Mouse (Mus musculus): ENCODE data around the gene Ranbp10. TPM values are rescaled to one million over a fixed set of nuclear protein-coding genes. Genes with fewer than 3 reads are reported as not detected.

The Ranbp10 gene
- polyA plus RNA-seq, 1 experiment = 15.6 TPM

DNA sequence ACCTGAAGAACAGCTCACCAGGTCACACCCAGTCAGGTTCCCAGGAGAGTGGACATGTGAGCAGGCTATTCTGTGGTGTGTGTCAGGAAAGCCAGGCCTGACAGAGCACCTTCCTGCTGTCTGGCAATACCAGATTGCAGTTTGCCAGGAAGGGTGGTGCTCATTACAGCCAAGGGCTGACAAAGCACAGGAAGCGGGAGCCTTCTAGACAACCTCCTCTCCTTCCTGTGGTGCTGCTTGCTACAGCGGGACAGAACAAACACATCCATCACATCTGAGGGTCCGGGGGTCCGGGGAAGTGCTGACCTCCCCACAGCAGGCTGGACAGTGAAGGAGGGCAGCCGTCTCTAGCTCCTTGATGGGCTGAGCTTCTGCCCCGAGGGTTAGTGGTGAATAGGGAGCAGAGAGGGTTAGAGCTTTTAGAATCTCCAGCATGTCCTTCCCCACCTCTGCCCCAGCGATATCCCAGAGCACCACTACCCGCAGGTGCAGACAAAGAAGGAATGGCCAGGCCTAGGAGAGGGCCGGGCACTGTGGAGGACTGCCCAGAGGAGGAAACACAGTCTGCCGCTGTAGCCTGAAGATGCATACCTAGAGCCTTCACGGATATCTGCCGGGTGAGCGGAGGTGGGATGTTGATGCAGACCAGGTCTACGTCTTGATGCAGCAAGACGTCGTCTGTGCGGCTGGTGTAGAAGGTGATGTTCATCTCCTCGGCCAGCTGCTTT lies 99.6 kb downstream of the Ranbp10 start:
- no peak overlapping the region for H3K4me3 ChIP-seq
- no peak for TF ChIP-seq TCF3 (IDR thresholded peaks at IDR 0.05; ENCODE audit: insufficient read length, low read depth)
- TF ChIP-seq POLR2AphosphoS2 (IDR thresholded peaks at IDR 0.05; ENCODE audit: insufficient read length, low read depth) = no peak
- TF ChIP-seq E2F4 (IDR thresholded peaks at IDR 0.05; ENCODE audit: insufficient read depth) = no peak
- no peak for TF ChIP-seq CEBPB (IDR thresholded peaks at IDR 0.05; ENCODE audit: insufficient read depth, poor library complexity, severe bottlenecking)
- TF ChIP-seq USF1 (IDR thresholded peaks at IDR 0.05; ENCODE audit: low read depth) = no peak
- TF ChIP-seq REST (IDR thresholded peaks at IDR 0.05; ENCODE audit: insufficient read depth, insufficient read length) = no peak
- no peak for TF ChIP-seq MAX (IDR thresholded peaks at IDR 0.05; ENCODE audit: low read depth)
- no peak for TF ChIP-seq MYOD1 (IDR thresholded peaks at IDR 0.05; ENCODE audit: control insufficient read depth in 1 of 3, insufficient read length in 2 of 3, low read depth in 2 of 3)
- no peak for TF ChIP-seq MYOG (IDR thresholded peaks at IDR 0.05; ENCODE audit: control insufficient read depth in 1 of 3, insufficient read depth in 1 of 3, insufficient read length in 2 of 3, low read depth in 2 of 3)
- TF ChIP-seq SRF (IDR thresholded peaks at IDR 0.05; ENCODE audit: control insufficient read depth, insufficient read length, low read depth) = no peak
- TF ChIP-seq TCF12 (IDR thresholded peaks at IDR 0.05; ENCODE audit: insufficient read depth, poor library complexity, severe bottlenecking) = no peak
- TF ChIP-seq POLR2A (IDR thresholded peaks at IDR 0.05; ENCODE audit: insufficient read length, low read depth) = no peak
- H3ac ChIP-seq (ENCODE audit: control insufficient read depth, insufficient read length) = no peak overlapping the region
- H3K27me3 ChIP-seq (ENCODE audit: control insufficient read depth, insufficient read depth, insufficient read length) = no peaks in the 10 kb centered on the region
- no peaks in the 10 kb centered on the region for H3K79me2 ChIP-seq (ENCODE audit: control insufficient read depth, insufficient read depth)
- H3K36me3 ChIP-seq (ENCODE audit: control insufficient read depth, insufficient read depth) = no peaks in the 10 kb centered on the region
- H3K4me2 ChIP-seq (ENCODE audit: low read depth) = no peak overlapping the region

- no peak overlapping the region for H3ac ChIP-seq (ENCODE audit: control insufficient read depth, insufficient read length)
- TF ChIP-seq USF1 (IDR thresholded peaks at IDR 0.05; ENCODE audit: low read depth) (no peak), E2F4 (IDR thresholded peaks at IDR 0.05; ENCODE audit: insufficient read depth) (no peak), REST (IDR thresholded peaks at IDR 0.05; ENCODE audit: insufficient read depth, insufficient read length) (no peak), POLR2A (IDR thresholded peaks at IDR 0.05; ENCODE audit: insufficient read length, low read depth) (no peak), MAX (IDR thresholded peaks at IDR 0.05; ENCODE audit: low read depth) (no peak), TCF12 (IDR thresholded peaks at IDR 0.05; ENCODE audit: insufficient read depth, poor library complexity, severe bottlenecking) (no peak), MYOD1 (IDR thresholded peaks at IDR 0.05; ENCODE audit: control insufficient read depth in 1 of 3, insufficient read length in 2 of 3, low read depth in 2 of 3) (no peak), POLR2AphosphoS2 (IDR thresholded peaks at IDR 0.05; ENCODE audit: insufficient read length, low read depth) (no peak), MYOG (IDR thresholded peaks at IDR 0.05; ENCODE audit: control insufficient read depth in 1 of 3, insufficient read depth in 1 of 3, insufficient read length in 2 of 3, low read depth in 2 of 3) (no peak), TCF3 (IDR thresholded peaks at IDR 0.05; ENCODE audit: insufficient read length, low read depth) (no peak), CEBPB (IDR thresholded peaks at IDR 0.05; ENCODE audit: insufficient read depth, poor library complexity, severe bottlenecking) (no peak), SRF (IDR thresholded peaks at IDR 0.05; ENCODE audit: control insufficient read depth, insufficient read length, low read depth) (no peak)
- H3K36me3 ChIP-seq (ENCODE audit: control insufficient read depth, insufficient read depth) = no peaks in the 10 kb centered on the region
- no peak overlapping the region for H3K4me3 ChIP-seq
- no peaks in the 10 kb centered on the region for H3K79me2 ChIP-seq (ENCODE audit: control insufficient read depth, insufficient read depth)
- no peak overlapping the region for H3K4me2 ChIP-seq (ENCODE audit: low read depth)
- H3K27me3 ChIP-seq (ENCODE audit: control insufficient read depth, insufficient read depth, insufficient read length) = no peaks in the 10 kb centered on the region
Observed at GRCm38 (mm10) chr8:105725726-105726125, 101.4 kb downstream of the Ranbp10 start.

DNA sequence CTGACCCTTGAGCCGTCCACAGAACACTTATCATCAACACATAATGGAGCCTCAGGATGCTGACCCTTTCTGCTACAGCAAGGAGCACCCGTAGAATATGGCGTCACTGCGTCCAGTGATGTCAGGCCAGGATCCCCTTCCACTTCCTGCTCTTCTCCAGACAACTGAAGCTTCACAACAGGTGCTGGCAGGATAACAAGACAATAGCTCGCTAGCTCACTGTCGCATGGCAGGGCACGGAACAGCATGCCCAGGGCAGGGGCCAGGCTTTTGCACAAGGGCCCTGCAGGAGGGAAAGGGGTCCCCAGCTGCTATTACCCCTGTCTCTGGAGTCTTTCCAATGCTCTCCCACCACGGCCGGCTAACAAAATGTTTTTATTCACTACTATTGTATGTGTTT lies 104.3 kb downstream of the Ranbp10 start:
- no peak overlapping the region for H3ac ChIP-seq (ENCODE audit: control insufficient read depth, insufficient read length)
- no peaks in the 10 kb centered on the region for H3K27me3 ChIP-seq (ENCODE audit: control insufficient read depth, insufficient read depth, insufficient read length)
- H3K4me3 ChIP-seq = no peak overlapping the region
- no peak overlapping the region for H3K4me2 ChIP-seq (ENCODE audit: low read depth)
- H3K36me3 ChIP-seq (ENCODE audit: control insufficient read depth, insufficient read depth) = no peaks in the 10 kb centered on the region
- no peaks in the 10 kb centered on the region for H3K79me2 ChIP-seq (ENCODE audit: control insufficient read depth, insufficient read depth)
- TF ChIP-seq TCF12 (IDR thresholded peaks at IDR 0.05; ENCODE audit: insufficient read depth, poor library complexity, severe bottlenecking) (no peak), E2F4 (IDR thresholded peaks at IDR 0.05; ENCODE audit: insufficient read depth) (no peak), TCF3 (IDR thresholded peaks at IDR 0.05; ENCODE audit: insufficient read length, low read depth) (no peak), REST (IDR thresholded peaks at IDR 0.05; ENCODE audit: insufficient read depth, insufficient read length) (no peak)

DNA sequence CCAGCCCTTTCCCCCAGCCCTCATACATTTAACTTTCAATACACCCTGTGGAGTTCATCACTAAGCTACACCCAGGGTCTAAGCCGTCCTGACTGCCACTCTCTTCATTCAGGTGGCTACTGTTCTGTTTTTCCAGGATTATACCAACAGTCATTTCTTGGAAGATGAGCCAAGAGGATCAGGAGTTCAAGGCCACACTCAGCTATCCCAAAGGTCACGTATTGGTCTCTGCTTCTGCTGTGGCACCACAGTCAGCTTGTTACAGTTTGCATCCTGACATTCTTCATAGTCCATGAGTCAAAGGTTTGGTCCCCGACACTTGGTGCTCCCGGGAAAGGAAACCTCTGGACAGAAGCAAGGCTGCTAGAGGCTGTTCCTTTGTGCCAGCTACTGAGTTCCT lies 107.5 kb downstream of the Ranbp10 start:
- H3ac ChIP-seq (ENCODE audit: control insufficient read depth, insufficient read length) = no peak overlapping the region
- H3K27me3 ChIP-seq (ENCODE audit: control insufficient read depth, insufficient read depth, insufficient read length) = no peaks in the 10 kb centered on the region
- TF ChIP-seq SRF (IDR thresholded peaks at IDR 0.05; ENCODE audit: control insufficient read depth, insufficient read length, low read depth) (no peak), POLR2A (IDR thresholded peaks at IDR 0.05; ENCODE audit: insufficient read length, low read depth) (no peak), CEBPB (IDR thresholded peaks at IDR 0.05; ENCODE audit: insufficient read depth, poor library complexity, severe bottlenecking) (no peak), POLR2AphosphoS2 (IDR thresholded peaks at IDR 0.05; ENCODE audit: insufficient read length, low read depth) (no peak), E2F4 (IDR thresholded peaks at IDR 0.05; ENCODE audit: insufficient read depth) (no peak), MYOG (IDR thresholded peaks at IDR 0.05; ENCODE audit: control insufficient read depth in 1 of 3, insufficient read depth in 1 of 3, insufficient read length in 2 of 3, low read depth in 2 of 3) (no peak)
- no peaks in the 10 kb centered on the region for H3K36me3 ChIP-seq (ENCODE audit: control insufficient read depth, insufficient read depth)
- no peak overlapping the region for H3K4me2 ChIP-seq (ENCODE audit: low read depth)
- H3K79me2 ChIP-seq (ENCODE audit: control insufficient read depth, insufficient read depth) = no peaks in the 10 kb centered on the region
- H3K4me3 ChIP-seq = no peak overlapping the region

Other genes with a start within 250 kb of the Ranbp10 start
- gene Ripor1, start 222.1 kb downstream of the Ranbp10 start, polyA plus RNA-seq (2012; fragmentation: generic; extraction: Trizol) = 47.6 TPM
- gene Ctcf, start 190.8 kb downstream of the Ranbp10 start, polyA plus RNA-seq (2012; fragmentation: generic; extraction: Trizol) = 17.6 TPM
- gene Agrp, start 190.0 kb downstream of the Ranbp10 start, polyA plus RNA-seq (2012; fragmentation: generic; extraction: Trizol) = 0.47 TPM
- gene Carmil2, start 141.1 kb downstream of the Ranbp10 start, polyA plus RNA-seq (2012; fragmentation: generic; extraction: Trizol) = 0.23 TPM
- gene Acd, start 126.2 kb downstream of the Ranbp10 start, polyA plus RNA-seq (2012; fragmentation: generic; extraction: Trizol) = 20.4 TPM
- 32.1 TPM for gene Pard6a, start 126.2 kb downstream of the Ranbp10 start, polyA plus RNA-seq (2012; fragmentation: generic; extraction: Trizol)
- gene 4933405L10Rik, start 119.7 kb downstream of the Ranbp10 start, polyA plus RNA-seq (2012; fragmentation: generic; extraction: Trizol) = 0.08 TPM
- 21.6 TPM for gene Enkd1, start 119.1 kb downstream of the Ranbp10 start, polyA plus RNA-seq (2012; fragmentation: generic; extraction: Trizol)
- gene Gfod2, start 68.7 kb downstream of the Ranbp10 start, polyA plus RNA-seq (2012; fragmentation: generic; extraction: Trizol) = 5.0 TPM
- gene Tsnaxip1, start 381 bp upstream of the Ranbp10 start, polyA plus RNA-seq (2012; fragmentation: generic; extraction: Trizol) = 0.10 TPM
- gene Cenpt, start 25.9 kb upstream of the Ranbp10 start, polyA plus RNA-seq (2012; fragmentation: generic; extraction: Trizol) = 20.4 TPM
- gene Thap11, start 27.8 kb upstream of the Ranbp10 start, polyA plus RNA-seq (2012; fragmentation: generic; extraction: Trizol) = 49.0 TPM
- 141 TPM for gene Nutf2, start 33.2 kb upstream of the Ranbp10 start, polyA plus RNA-seq (2012; fragmentation: generic; extraction: Trizol)
- gene Edc4, start 53.5 kb upstream of the Ranbp10 start, polyA plus RNA-seq (2012; fragmentation: generic; extraction: Trizol) = 33.2 TPM
- gene Nrn1l, start 66.2 kb upstream of the Ranbp10 start, polyA plus RNA-seq (2012; fragmentation: generic; extraction: Trizol) = 0.36 TPM
- 16.1 TPM for gene Pskh1, start 73.1 kb upstream of the Ranbp10 start, polyA plus RNA-seq (2012; fragmentation: generic; extraction: Trizol)
- 0.14 TPM for gene Ctrl, start 106.5 kb upstream of the Ranbp10 start, polyA plus RNA-seq (2012; fragmentation: generic; extraction: Trizol)
- 60.0 TPM for gene Psmb10, start 111.1 kb upstream of the Ranbp10 start, polyA plus RNA-seq (2012; fragmentation: generic; extraction: Trizol)
- gene Lcat, start 116.0 kb upstream of the Ranbp10 start, polyA plus RNA-seq (2012; fragmentation: generic; extraction: Trizol) = 1.1 TPM
- gene Slc12a4, start 138.7 kb upstream of the Ranbp10 start, polyA plus RNA-seq (2012; fragmentation: generic; extraction: Trizol) = 95.7 TPM
- gene Dpep3, start 152.1 kb upstream of the Ranbp10 start, polyA plus RNA-seq (2012; fragmentation: generic; extraction: Trizol) = not detected
- gene Dus2, start 164.0 kb upstream of the Ranbp10 start, polyA plus RNA-seq (2012; fragmentation: generic; extraction: Trizol) = 30.4 TPM
- not detected for gene Dpep2nb, start 178.6 kb upstream of the Ranbp10 start, polyA plus RNA-seq (2012; fragmentation: generic; extraction: Trizol)
- 20.6 TPM for gene Ddx28, start 184.5 kb upstream of the Ranbp10 start, polyA plus RNA-seq (2012; fragmentation: generic; extraction: Trizol)
- 11.8 TPM for gene Nfatc3, start 231.5 kb upstream of the Ranbp10 start, polyA plus RNA-seq (2012; fragmentation: generic; extraction: Trizol)

All from myocyte (in vitro differentiated cells).